Mouse (Mus musculus) adrenal gland, postnatal 25 days (tissue): ENCODE data around the gene Kcnk13. TPM values are rescaled to one million over a fixed set of nuclear protein-coding genes. Genes with fewer than 3 reads are reported as not detected.

Experiments used
- DNase-seq: peaks from one replicate; pipeline ENCODE4 v3.0.0; 2021; ENCODE audit warnings: mixed read lengths
- microRNA-seq, 2 experiments: library from miRNA; unstranded; fragments of <30 nt; microRNA quantifications; one replicate each; pipeline ENCODE4 v1.2.0; 2021
- total RNA-seq: library from RNA; stranded (reverse); gene quantifications from 2 replicates; pipeline ENCODE4 v1.2.3, GENCODE M21; 2021

Kcnk13 gene
- total RNA-seq, 1 experiment from 2014 or later: 0.76 TPM

DNA sequence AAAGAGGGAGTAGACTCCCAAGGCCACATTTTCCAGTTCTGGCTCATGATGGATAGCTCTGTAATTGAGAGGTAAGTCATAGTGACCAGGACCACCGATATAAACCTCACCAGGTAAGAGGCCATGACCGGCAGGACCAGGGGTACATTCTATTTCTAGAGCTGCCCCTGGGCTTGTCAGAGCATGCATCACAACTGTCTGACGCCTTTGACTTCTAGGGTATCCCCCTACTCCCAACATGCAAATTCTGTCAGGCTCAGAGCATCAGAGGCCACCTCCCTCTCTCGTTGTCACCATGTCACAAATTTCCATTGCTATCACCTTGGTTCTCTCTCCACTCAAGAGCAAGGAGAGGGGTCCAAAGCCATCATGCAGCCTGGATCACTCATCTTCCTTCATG is 126.5 kb downstream of the Kcnk13 start:
- no peak for DNase-seq

DNA sequence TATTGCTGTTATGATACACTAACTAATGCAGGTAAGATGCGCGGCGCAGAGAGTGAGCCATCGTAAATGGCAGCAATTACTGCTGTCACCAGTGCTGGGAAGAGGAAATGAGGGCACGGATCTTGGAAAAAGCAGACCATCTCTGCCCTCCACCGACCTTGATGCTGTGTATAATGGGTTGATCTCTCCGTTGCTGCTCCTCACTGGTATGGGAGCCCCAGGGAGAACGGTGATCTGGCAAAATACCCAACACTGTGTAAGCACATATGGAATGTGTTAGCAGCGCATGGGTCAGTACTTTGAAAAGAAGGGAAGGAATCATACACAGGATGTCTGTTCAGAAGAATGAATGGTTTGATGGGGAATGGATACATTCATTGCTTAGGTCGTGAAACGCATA is 128.7 kb downstream of the Kcnk13 start:
- DNase-seq: no peak

GRCm38 (mm10) chr12:100099971-100100706 is 135.8 kb downstream of the Kcnk13 start:
- no peak for DNase-seq

- DNase-seq: no peak
Observed at GRCm38 (mm10) chr12:100100707-100101030, 136.4 kb downstream of the Kcnk13 start.

DNA sequence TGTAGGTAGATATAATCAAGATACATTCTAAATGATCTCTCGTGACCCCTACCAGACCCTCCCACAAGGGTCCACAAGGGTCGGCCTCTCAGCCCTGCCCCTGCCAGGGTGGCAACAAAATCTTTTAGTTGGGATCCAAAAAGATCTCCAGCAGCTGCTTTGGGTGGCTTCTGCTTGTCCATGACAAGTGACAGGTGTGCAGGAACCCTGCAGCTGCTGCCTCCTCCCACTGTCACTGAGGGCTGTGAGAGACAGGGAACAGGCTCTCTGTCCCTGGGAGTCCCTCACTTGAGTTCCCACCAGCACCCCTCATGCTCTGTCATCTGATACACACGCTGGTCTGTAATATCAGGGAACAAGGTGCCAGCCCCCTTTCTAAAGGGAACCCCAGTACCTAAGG is 137.4 kb downstream of the Kcnk13 start:
- DNase-seq: no peak

- no peak for DNase-seq
Observed at GRCm38 (mm10) chr12:100104530-100104929, 140.2 kb downstream of the Kcnk13 start.

DNA sequence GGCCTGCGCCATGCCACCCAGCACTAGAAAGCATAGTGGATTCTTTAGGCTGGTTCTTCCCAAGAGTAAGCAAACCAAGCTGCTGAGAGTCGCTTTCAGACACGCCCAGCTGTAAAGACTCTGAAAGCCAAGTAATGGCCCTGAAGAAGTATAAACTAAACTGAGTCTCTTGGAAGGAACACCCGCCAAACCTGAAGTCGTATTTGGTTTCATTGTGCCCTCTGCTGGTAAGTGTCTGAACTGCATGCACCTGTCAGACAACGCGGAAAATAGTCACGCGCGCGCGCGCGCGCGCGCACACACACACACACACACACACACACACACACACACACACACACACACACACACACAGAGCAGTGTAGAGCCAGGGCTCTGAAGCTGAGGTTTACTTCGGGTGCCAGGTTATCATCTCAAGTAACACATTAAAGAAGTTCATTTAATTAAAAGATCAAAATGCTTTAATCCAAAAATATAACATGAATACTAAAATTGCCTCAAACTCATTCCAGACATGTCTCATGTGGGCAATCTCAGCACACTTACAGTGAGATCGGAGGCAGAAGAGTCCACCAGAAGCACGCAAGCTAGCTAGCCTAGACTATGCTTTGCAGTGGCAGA is 142.1 kb downstream of the Kcnk13 start:
- DNase-seq: peak; percentile 64

- no peak for DNase-seq
Observed at GRCm38 (mm10) chr12:100107436-100107835, 143.1 kb downstream of the Kcnk13 start.

- DNase-seq: peak; percentile 75
Observed at GRCm38 (mm10) chr12:100109986-100110696, 145.8 kb downstream of the Kcnk13 start, which contains the start of gene Psmc1. Gene Psmc1 (plus strand): TSS chr12:100110154.

Small RNAs within 50 kb of the gene (microRNA-seq; reads per million reads assigned to microRNA genes)
- gene Gm23291: 0 reads per million in 2 experiments

Other genes with a start within 250 kb of the Kcnk13 start
- gene Efcab11, start 80.1 kb upstream of the Kcnk13 start, total RNA-seq: 0.82 and 1.7 TPM in 2 replicates
- 15.8 and 18.6 TPM in 2 replicates for gene Tdp1, start 80.0 kb upstream of the Kcnk13 start, total RNA-seq
- gene Psmc1, start 145.7 kb downstream of the Kcnk13 start, total RNA-seq: 236 and 263 TPM in 2 replicates
- 15.7 and 24.2 TPM in 2 replicates for gene Nrde2, start 195.2 kb downstream of the Kcnk13 start, total RNA-seq
- gene Calm1, start 234.9 kb downstream of the Kcnk13 start, total RNA-seq: 302 and 339 TPM in 2 replicates